In the genomic region with DNA sequence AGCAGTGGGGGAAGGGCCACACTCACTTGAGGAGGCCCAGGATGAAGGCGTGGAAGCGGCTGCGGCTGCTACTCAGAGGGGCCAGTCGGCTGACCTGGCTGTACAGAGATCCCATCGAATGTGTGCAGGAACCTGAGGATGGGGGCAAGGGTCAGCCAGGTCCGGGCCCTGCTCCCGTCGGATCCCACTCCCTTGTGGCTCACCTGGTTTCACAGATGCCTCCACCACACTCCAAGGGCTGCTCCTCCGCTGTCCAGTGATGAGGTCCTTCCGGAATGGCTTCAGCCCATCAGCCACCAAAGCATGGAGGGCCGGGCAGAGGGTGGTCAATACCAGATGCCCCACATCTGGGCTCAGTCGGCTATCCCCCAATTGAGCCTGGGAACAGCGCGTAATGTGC, we compare ENCODE assay signal across 8 mouse cellular contexts. TPM values are rescaled to one million over a fixed set of nuclear protein-coding genes. Genes with fewer than 3 reads are reported as not detected.
DNase-seq lines count a peak whose midpoint lies in the region; ATAC-seq lines count a peak whose summit lies in the region.

No protein-coding gene starts in this region.

- no peak for ATAC-seq in embryonic facial prominence, embryonic 11.5 days (replicated peaks; ENCODE audit: insufficient number of reproducible peaks, low FRiP score, low TSS enrichment, low read depth)
- ATAC-seq in hindbrain, embryonic 15.5 days (ENCODE audit: low FRiP score, low read depth) = no peak
- no peak for ATAC-seq in midbrain, embryonic 14.5 days (ENCODE audit: low FRiP score, low TSS enrichment)

- no peaks in the 10 kb centered on the region for H3K36me3 ChIP-seq in embryonic facial prominence, embryonic 11.5 days (replicated peaks; ENCODE audit: control insufficient read depth, insufficient read depth, low read depth, low read length)
- H3K36me3 ChIP-seq in hindbrain, embryonic 15.5 days = peaks cover 47% of the 10 kb centered on the region
- H3K36me3 ChIP-seq in midbrain, embryonic 14.5 days (ENCODE audit: control insufficient read depth, insufficient read depth, low read length) = peaks cover 51% of the 10 kb centered on the region

- H3K9me3 ChIP-seq in embryonic facial prominence, embryonic 11.5 days (replicated peaks; ENCODE audit: control insufficient read depth, low read length) = no peaks in the 10 kb centered on the region
- no peaks in the 10 kb centered on the region for H3K9me3 ChIP-seq in hindbrain, embryonic 15.5 days
- H3K9me3 ChIP-seq in midbrain, embryonic 14.5 days (ENCODE audit: control insufficient read depth, low read length) = no peaks in the 10 kb centered on the region

- H3K4me1 ChIP-seq in embryonic facial prominence, embryonic 11.5 days (ENCODE audit: control insufficient read depth, insufficient read depth, low read length) = no peaks in the 10 kb centered on the region; the same call in 1 of the 2 replicates
- peaks cover 46% of the 10 kb centered on the region for H3K4me1 ChIP-seq in hindbrain, embryonic 15.5 days (replicated peaks)
- peaks cover 16% of the 10 kb centered on the region; the same call in 1 of the 2 replicates for H3K4me1 ChIP-seq in midbrain, embryonic 14.5 days (ENCODE audit: control insufficient read depth, insufficient read depth, low read length)

- H3K27ac ChIP-seq in embryonic facial prominence, embryonic 11.5 days (replicated peaks; ENCODE audit: low read depth, low read length) = no peak overlapping the region
- H3K27ac ChIP-seq in hindbrain, embryonic 15.5 days (replicated peaks) = no peak overlapping the region
- H3K27ac ChIP-seq in midbrain, embryonic 14.5 days (replicated peaks; ENCODE audit: low read depth, low read length) = no peak overlapping the region

- H3K27me3 ChIP-seq in embryonic facial prominence, embryonic 11.5 days (ENCODE audit: control insufficient read depth, insufficient read depth, low read length) = peaks cover 9% of the 10 kb centered on the region
- no peaks in the 10 kb centered on the region for H3K27me3 ChIP-seq in hindbrain, embryonic 15.5 days
- 0 out of 2 replicates have a peak, but pooled peaks cover 4% of the 10 kb centered on the region for H3K27me3 ChIP-seq in midbrain, embryonic 14.5 days (ENCODE audit: control insufficient read depth, insufficient read depth, low read length)

- WGBS in embryonic facial prominence, embryonic 11.5 days = 62% methylated on average over 14 of the region's 14 CpGs
- 66% methylated on average over 14 of the region's 14 CpGs for WGBS in hindbrain, embryonic 15.5 days
- WGBS in midbrain, embryonic 14.5 days = 69% methylated on average over 14 of the region's 14 CpGs

- DNase-seq in kidney, adult 9 months = peak; percentile 20
- DNase-seq in kidney, adult 18-20 months = no peak
- DNase-seq in embryonic facial prominence, embryonic 11.5 days (ENCODE audit: low spot score) = no peak
- no peak for DNase-seq in midbrain, embryonic 14.5 days
- no peak for DNase-seq in right cerebral cortex, adult 2 months (ENCODE audit: low spot score in 2 of 2)
- no peak for DNase-seq in embryo, embryonic 10 days (ENCODE audit: low spot score)
- DNase-seq in left cerebral cortex, adult 9 months (ENCODE audit: low spot score in 2 of 2) = no peak

- no peak overlapping the region; the same call in 1 of the 2 replicates for H3K9ac ChIP-seq in embryonic facial prominence, embryonic 11.5 days (replicated peaks; ENCODE audit: low read length)
- H3K9ac ChIP-seq in hindbrain, embryonic 15.5 days = peak overlapping the region; percentile 34
- no peak overlapping the region for H3K9ac ChIP-seq in midbrain, embryonic 14.5 days (replicated peaks; ENCODE audit: low read length)

- peak overlapping the region; percentile 100 for H3K4me2 ChIP-seq in embryonic facial prominence, embryonic 11.5 days (ENCODE audit: low read depth, low read length)
- H3K4me2 ChIP-seq in hindbrain, embryonic 15.5 days = peak overlapping the region; percentile 76
- H3K4me2 ChIP-seq in midbrain, embryonic 14.5 days (ENCODE audit: low read length) = peak overlapping the region; percentile 80

- peak overlapping the region; percentile 61 for H3K4me3 ChIP-seq in embryonic facial prominence, embryonic 11.5 days (ENCODE audit: low read depth, low read length)
- peak overlapping the region; percentile 88 for H3K4me3 ChIP-seq in hindbrain, embryonic 15.5 days
- peak overlapping the region; percentile 68; the same call in 1 of the 2 replicates for H3K4me3 ChIP-seq in midbrain, embryonic 14.5 days (replicated peaks; ENCODE audit: low read depth, low read length)

RNA-seq across cellular contexts. Expression of a gene that starts 4.1 kb away (rescaled TPM):
- 14.4 and 18.0 TPM in 2 replicates for polyA plus RNA-seq in embryonic facial prominence, embryonic 11.5 days (2014; fragmentation: Nextera tagmentation; extraction: Ambion mirVana)
- polyA plus RNA-seq in hindbrain, embryonic 15.5 days (2015; fragmentation: Nextera tagmentation; extraction: Ambion mirVana) = 111 and 120 TPM in 2 replicates
- 90.1 and 107 TPM in 2 replicates for polyA plus RNA-seq in midbrain, embryonic 14.5 days (2014; fragmentation: Nextera tagmentation; extraction: Ambion mirVana)

RNA-seq across cellular contexts. Expression of a gene that starts 11.9 kb away (rescaled TPM):
- polyA plus RNA-seq in embryonic facial prominence, embryonic 11.5 days (2014; fragmentation: Nextera tagmentation; extraction: Ambion mirVana) = not detected in 2 replicates
- not detected in 2 replicates for polyA plus RNA-seq in hindbrain, embryonic 15.5 days (2015; fragmentation: Nextera tagmentation; extraction: Ambion mirVana)
- polyA plus RNA-seq in midbrain, embryonic 14.5 days (2014; fragmentation: Nextera tagmentation; extraction: Ambion mirVana) = not detected in 2 replicates

RNA-seq across cellular contexts. Expression of a gene that starts 12.8 kb away (rescaled TPM):
- polyA plus RNA-seq in embryonic facial prominence, embryonic 11.5 days (2014; fragmentation: Nextera tagmentation; extraction: Ambion mirVana) = 299 and 334 TPM in 2 replicates
- polyA plus RNA-seq in hindbrain, embryonic 15.5 days (2015; fragmentation: Nextera tagmentation; extraction: Ambion mirVana) = 465 and 483 TPM in 2 replicates
- 364 and 475 TPM in 2 replicates for polyA plus RNA-seq in midbrain, embryonic 14.5 days (2014; fragmentation: Nextera tagmentation; extraction: Ambion mirVana)

RNA-seq across cellular contexts. Expression of a gene that starts 47.0 kb away (rescaled TPM):
- 1.5 and 2.0 TPM in 2 replicates for polyA plus RNA-seq in embryonic facial prominence, embryonic 11.5 days (2014; fragmentation: Nextera tagmentation; extraction: Ambion mirVana)
- 0.09 TPM in 2 replicates for polyA plus RNA-seq in hindbrain, embryonic 15.5 days (2015; fragmentation: Nextera tagmentation; extraction: Ambion mirVana)
- 0.07 and 0.29 TPM in 2 replicates for polyA plus RNA-seq in midbrain, embryonic 14.5 days (2014; fragmentation: Nextera tagmentation; extraction: Ambion mirVana)
